Mouse (Mus musculus): ENCODE results near the gene Rex2. TPM values are rescaled to one million over a fixed set of nuclear protein-coding genes. Genes with fewer than 3 reads are reported as not detected.
"Not testable (repeated sequence)": the region's sequence is repeated elsewhere in the genome, so short reads cannot be mapped to it uniquely, and the experiment has no call there.

Rex2 gene
- polyA plus RNA-seq, 1 experiment from 2014 or later: not detected

GRCm38 (mm10) chr4:147101666-147102626 lies 80.3 kb downstream of the Rex2 start:
- 1% methylated on average over 70 of the region's 109 CpGs for WGBS
- ATAC-seq (ENCODE audit: low FRiP score, low TSS enrichment): peak; percentile 63; the same call in 1 of the 2 replicates
- not testable (repeated sequence) for H3K4me1 ChIP-seq (ENCODE audit: control insufficient read depth, insufficient read depth, low read length); H3K27me3 ChIP-seq (ENCODE audit: control insufficient read depth, insufficient read depth, low read length); H3K27ac ChIP-seq (replicated peaks; ENCODE audit: low read depth, low read length); H3K36me3 ChIP-seq (ENCODE audit: control insufficient read depth, insufficient read depth, low read length); H3K9me3 ChIP-seq (ENCODE audit: control insufficient read depth, low read length)
- peak overlapping the region; percentile 39; the same call in 1 of the 2 replicates for H3K9ac ChIP-seq (replicated peaks; ENCODE audit: low read length)
- H3K4me2 ChIP-seq (ENCODE audit: low read length): peak overlapping the region; percentile 61
- DNase-seq: peak; percentile 62
- peak overlapping the region; percentile 45 for H3K4me3 ChIP-seq (replicated peaks; ENCODE audit: low read depth, low read length)

GRCm38 (mm10) chr4:147103814-147104213 lies 82.2 kb downstream of the Rex2 start:
- WGBS: 63% methylated on average over 4 of the region's 4 CpGs
- not testable (repeated sequence) for H3K27me3 ChIP-seq (ENCODE audit: control insufficient read depth, insufficient read depth, low read length); H3K9ac ChIP-seq (replicated peaks; ENCODE audit: low read length); ATAC-seq (ENCODE audit: low FRiP score, low TSS enrichment); H3K36me3 ChIP-seq (ENCODE audit: control insufficient read depth, insufficient read depth, low read length); H3K27ac ChIP-seq (replicated peaks; ENCODE audit: low read depth, low read length); H3K4me2 ChIP-seq (ENCODE audit: low read length); H3K9me3 ChIP-seq (ENCODE audit: control insufficient read depth, low read length); H3K4me1 ChIP-seq (ENCODE audit: control insufficient read depth, insufficient read depth, low read length); H3K4me3 ChIP-seq (replicated peaks; ENCODE audit: low read depth, low read length)
- peak; percentile 4 for DNase-seq

Other genes starting within 250 kb of the Rex2 start
- gene Gm21411, start 112.3 kb upstream of the Rex2 start, polyA plus RNA-seq (2014; fragmentation: Nextera tagmentation; extraction: Ambion mirVana): not detected in 2 replicates
- 0.11 TPM in 1 of 2 replicates, not detected in the other for gene Zfp989, start 49.9 kb upstream of the Rex2 start, polyA plus RNA-seq (2014; fragmentation: Nextera tagmentation; extraction: Ambion mirVana)
- 6.3 TPM in 2 replicates for gene Zfp991, start 110.2 kb downstream of the Rex2 start, polyA plus RNA-seq (2014; fragmentation: Nextera tagmentation; extraction: Ambion mirVana)